Mouse (Mus musculus) right cerebral cortex, adult 2 months (tissue): Measurements from ENCODE around the gene Grm5.

Experiments used
- DNase-seq, 2 experiments: peaks; one replicate each; pipeline ENCODE4 v3.0.0; 2021 to 2022; ENCODE audit warnings: low spot score in 2 of 2

Gene Grm5

DNA sequence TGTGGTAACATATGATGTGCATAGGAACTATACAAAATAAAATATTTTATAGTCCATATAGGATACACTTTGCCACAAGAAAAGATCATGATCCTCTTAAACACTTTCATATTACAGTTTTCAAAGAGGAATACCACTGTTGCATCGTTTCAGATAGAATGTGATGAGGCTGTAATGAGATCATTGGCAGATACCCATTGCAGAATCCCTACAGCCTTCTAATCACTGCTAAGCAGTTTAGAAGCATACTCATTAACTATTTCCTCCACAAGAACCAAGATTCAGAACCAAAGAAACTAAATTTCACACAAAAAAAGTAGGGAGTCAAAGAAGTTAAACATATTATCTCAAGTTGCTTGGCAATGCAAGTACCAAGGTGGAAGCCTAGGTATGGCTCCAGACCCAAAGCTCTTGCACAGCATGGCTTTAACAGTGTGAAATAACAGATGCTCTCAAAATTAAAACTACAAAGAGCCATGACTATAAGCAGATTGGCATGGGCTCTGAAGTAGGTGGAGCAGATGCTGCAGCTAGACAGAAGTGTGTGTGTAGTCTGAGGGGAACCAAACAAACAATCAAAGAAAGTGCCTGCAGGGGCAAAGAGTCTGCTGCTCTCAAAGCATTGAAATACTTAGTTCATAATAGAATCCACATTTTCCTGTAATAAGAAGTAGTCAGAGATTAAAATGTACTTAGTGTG lies 575.7 kb downstream of the Grm5 start:
- no peak for DNase-seq

DNA sequence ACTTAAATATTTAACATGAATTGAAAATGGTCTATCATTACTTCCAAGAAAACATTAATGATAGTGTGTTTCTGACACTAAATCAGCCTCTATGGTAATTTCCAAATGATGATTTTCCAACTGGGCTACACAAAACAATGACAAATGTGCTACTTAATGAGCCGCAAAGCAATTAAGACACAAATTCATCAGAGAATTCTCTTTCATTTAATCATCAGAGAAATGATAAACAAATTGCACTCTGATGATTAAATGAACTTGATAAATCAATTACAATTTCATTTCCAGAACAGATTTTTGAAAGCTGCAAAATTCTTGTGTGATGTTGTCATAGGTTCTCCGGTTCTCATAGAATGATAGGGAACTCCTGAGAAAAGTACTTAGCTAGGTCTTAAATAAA lies 577.6 kb downstream of the Grm5 start:
- DNase-seq, result no peak
